Mouse (Mus musculus) kidney, adult 2 months (tissue): ENCODE results near the gene Fopnl. TPM values are rescaled to one million over a fixed set of nuclear protein-coding genes. Genes with fewer than 3 reads are reported as not detected.

ENCODE experiments used
- DNase-seq: peaks from one replicate; pipeline ENCODE4 v3.0.0; 2021
- H3K27ac ChIP-seq: fragments of 200-500 bp; 2 replicates; pipeline ENCODE4 v1.5.1; 2012; ENCODE audit warnings: low read depth, low read length, control low read depth, inconsistent platforms; ENCODE audit not compliant: insufficient read depth
- H3K27me3 ChIP-seq: fragments of 200-500 bp; replicated peaks from 2 replicates; pipeline ENCODE4 v1.6.1; 2012; ENCODE audit warnings: mild to moderate bottlenecking, moderate library complexity, low read length, inconsistent platforms; ENCODE audit not compliant: control insufficient read depth, insufficient read depth
- H3K36me3 ChIP-seq: fragments of 200-500 bp; 2 replicates; pipeline ENCODE4 v1.6.1; 2012; ENCODE audit warnings: mild to moderate bottlenecking, moderate library complexity, low read length, inconsistent platforms; ENCODE audit not compliant: control insufficient read depth, insufficient read depth
- H3K4me1 ChIP-seq: fragments of 200-500 bp; 2 replicates; pipeline ENCODE4 v1.6.1; 2011; ENCODE audit warnings: low read length; ENCODE audit not compliant: control insufficient read depth, insufficient read depth
- H3K4me3 ChIP-seq: fragments of 200-500 bp; 2 replicates; pipeline ENCODE4 v1.5.1; 2011; ENCODE audit warnings: mild to moderate bottlenecking, low read depth, low read length, control low read depth; ENCODE audit not compliant: insufficient read depth
- CTCF ChIP-seq: fragments of 200-500 bp; conservative IDR thresholded peaks from 2 replicates; pipeline ENCODE4 v1.5.1; 2011; ENCODE audit warnings: low read depth, mild to moderate bottlenecking, control low read depth, low read length, moderate library complexity, mixed read lengths; ENCODE audit not compliant: insufficient read depth, insufficient read length
- POLR2A ChIP-seq: fragments of 200-500 bp; IDR thresholded peaks from one replicate; pipeline ENCODE4 v1.6.1; 2011; ENCODE audit warnings: low read depth, low read length, control low read depth
- WGBS: fragments of 180-500 bp; shearing (Covaris S2); methylation state at CpG from one replicate; pipeline ENCODE4 v1.1.7; 2018; 5-methylcytosine and 5-hydroxymethylcytosine counted together
- polyA plus RNA-seq: library from polyadenylated mRNA; depleted of rRNA; stranded (reverse); fragments of >200 nt; gene quantifications from 2 replicates; pipeline ENCODE4 v1.2.3, GENCODE M21; 2012

Gene Fopnl
- polyA plus RNA-seq, 1 experiment: 34.6 TPM

DNA sequence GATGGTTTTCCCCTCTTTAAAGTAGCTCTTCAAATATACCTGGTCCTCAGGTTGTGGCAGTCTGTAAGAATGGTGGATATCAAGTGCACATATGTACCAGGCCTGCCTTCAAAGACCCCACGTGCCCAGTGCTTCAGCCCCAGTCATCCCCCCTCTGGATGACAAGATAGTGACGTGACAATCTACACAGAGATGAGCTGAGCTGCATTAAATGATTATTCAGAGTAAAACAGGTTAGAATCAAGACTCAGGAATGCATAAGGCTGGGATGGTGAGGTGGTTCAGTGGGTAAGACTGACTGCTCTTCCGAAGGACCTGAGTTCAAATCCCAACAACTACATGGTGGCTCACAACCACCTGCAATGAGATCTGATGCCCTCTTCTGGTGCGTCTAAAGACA lies 19.5 kb downstream of the Fopnl start:
- TF ChIP-seq CTCF: no peak
- no peak for TF ChIP-seq POLR2A

DNA sequence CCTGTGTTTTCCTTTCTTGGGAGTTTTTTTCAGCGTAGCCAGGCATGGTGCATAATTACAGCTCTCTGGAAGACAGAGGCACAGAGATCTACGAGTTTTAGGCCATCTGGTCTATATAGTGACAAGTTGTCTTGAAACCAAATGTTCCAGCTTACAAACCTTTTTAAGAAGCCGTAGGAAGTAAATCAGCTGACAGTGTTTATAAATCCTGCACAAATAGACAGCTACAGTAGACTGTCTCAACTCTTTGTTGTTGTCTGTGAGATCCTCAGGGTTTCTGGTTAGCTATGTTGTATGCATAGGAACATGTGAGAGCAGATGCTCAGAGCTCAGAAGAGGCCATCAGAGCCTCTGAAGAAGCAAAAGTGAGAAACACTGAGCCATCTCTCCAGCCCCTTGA lies 20.1 kb downstream of the Fopnl start:
- Histone ChIP-seq H3K4me1 (no peaks in the 10 kb centered on the region), H3K27me3 (no peaks in the 10 kb centered on the region), H3K36me3 (no peaks in the 10 kb centered on the region; the same call in 1 of the 2 replicates), H3K4me3 (no peak overlapping the region), H3K27ac (no peak overlapping the region)
- TF ChIP-seq CTCF (no peak), POLR2A (no peak)
- 82% methylated on average over 3 of the region's 3 CpGs for WGBS
- DNase-seq: no peak

More for the DNA sequence above, 19.5 kb downstream of the Fopnl start:
- H3K36me3 ChIP-seq: no peaks in the 10 kb centered on the region; the same call in 1 of the 2 replicates
- DNase-seq: no peak
- no peak overlapping the region for H3K4me3 ChIP-seq
- H3K4me1 ChIP-seq: no peaks in the 10 kb centered on the region
- no peak overlapping the region for H3K27ac ChIP-seq
- WGBS: 92% methylated on average over 4 of the region's 4 CpGs
- H3K27me3 ChIP-seq: no peaks in the 10 kb centered on the region

DNA sequence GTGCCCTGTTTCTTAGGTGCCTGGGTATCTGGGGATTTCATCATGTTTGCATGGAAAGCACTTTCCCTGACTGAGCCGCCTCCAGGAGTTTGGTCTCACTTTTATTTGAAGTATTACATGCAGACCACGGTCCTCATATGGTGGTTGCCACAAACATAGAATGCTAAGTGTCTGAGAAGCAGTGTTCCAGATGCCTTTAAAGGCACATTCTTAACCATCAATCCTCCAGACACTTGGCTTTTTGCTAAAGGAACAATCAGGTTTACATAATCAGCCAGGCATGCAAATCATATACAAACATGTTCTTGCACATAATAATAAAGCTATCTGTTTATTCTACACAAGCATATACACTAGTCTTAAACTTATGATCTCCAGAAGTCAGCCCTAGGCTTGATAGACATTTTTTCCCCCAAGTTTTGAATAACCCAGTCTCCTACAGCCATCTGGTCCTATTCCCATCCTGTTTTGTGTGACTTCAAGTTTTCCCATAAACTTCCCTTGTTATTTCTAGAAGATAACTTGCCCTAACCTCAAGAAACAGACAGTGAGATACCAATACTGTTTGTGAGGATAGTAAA lies 20.6 kb downstream of the Fopnl start:
- WGBS: 73% methylated on average over 2 of the region's 2 CpGs
- DNase-seq: no peak
- Histone ChIP-seq H3K4me3 (no peak overlapping the region), H3K27me3 (no peaks in the 10 kb centered on the region), H3K36me3 (no peaks in the 10 kb centered on the region; the same call in 1 of the 2 replicates), H3K27ac (no peak overlapping the region), H3K4me1 (no peaks in the 10 kb centered on the region)
- TF ChIP-seq POLR2A (no peak), CTCF (no peak)

DNA sequence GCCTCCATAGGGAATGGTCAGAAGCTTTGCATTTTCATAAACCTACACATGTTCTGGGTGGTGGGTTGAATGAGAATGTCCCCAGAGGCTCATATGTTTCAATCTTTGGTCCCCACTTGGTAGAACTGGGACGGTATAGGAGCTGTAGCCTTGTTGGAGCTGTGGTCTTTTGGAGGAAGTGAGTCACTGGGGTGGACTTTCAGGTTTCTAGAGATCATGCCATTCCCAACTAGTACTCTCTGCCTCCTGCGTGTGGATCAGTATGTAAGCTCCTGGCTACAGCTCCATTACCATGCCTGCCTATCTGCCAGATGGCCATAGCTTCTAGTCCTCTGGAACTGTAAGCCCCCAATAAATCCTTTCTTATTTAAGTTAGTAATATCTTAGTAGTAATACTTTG lies 21.9 kb downstream of the Fopnl start:
- DNase-seq: no peak
- TF ChIP-seq CTCF (no peak), POLR2A (no peak)
- H3K4me1 ChIP-seq: no peaks in the 10 kb centered on the region
- H3K36me3 ChIP-seq: no peaks in the 10 kb centered on the region; the same call in 1 of the 2 replicates
- H3K27me3 ChIP-seq: no peaks in the 10 kb centered on the region
- H3K27ac ChIP-seq: no peak overlapping the region
- no peak overlapping the region for H3K4me3 ChIP-seq
- WGBS: 82% methylated on average over 2 of the region's 2 CpGs

DNA sequence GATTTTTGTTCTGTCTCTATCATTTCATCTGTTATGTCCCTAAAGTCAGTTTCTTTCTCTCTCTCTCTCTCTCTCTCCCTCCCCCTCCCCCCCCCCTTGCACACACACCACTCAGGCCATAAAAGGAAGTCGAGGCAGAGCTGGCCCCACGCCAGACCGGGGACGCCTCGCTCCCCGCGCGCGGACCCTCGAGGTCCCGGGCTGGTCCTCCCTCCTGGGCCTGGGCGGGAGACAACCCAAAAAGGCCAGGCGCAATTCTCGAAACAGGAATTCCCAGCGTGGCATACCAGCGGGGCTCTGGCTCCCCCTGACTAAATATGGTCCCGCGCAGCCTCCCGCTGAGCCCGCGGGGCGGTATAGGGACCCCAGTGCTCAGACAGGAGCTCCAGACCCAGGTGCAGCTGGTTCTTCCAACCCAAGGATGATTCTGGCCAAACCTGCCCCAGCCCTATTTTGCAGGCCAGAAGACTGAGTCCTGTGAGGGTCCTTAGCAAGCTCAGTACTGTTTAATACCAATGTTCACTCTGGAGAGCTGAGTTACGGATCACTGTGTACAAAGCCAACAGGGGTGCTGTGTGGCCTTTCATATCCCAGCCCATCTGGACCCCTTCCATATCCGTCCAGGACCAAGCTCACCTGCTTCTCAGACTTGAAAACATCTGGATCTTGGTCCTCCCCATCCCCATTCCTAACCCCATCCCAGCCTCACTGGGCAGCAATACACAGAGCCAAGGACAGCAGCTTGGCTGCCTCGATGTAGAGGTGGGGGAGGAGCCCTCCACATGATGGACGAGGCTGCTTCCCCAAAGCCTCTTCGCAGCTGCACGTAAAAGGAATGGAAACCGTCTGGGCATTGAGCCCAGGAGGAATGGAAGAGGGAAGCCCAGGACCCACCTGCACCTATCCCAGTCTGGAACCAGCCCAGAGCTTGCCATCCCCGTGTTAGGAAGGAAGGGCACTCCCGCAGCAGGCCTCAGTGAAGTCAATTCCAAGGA lies 24.7 kb downstream of the Fopnl start:
- H3K27ac ChIP-seq: no peak overlapping the region

DNA sequence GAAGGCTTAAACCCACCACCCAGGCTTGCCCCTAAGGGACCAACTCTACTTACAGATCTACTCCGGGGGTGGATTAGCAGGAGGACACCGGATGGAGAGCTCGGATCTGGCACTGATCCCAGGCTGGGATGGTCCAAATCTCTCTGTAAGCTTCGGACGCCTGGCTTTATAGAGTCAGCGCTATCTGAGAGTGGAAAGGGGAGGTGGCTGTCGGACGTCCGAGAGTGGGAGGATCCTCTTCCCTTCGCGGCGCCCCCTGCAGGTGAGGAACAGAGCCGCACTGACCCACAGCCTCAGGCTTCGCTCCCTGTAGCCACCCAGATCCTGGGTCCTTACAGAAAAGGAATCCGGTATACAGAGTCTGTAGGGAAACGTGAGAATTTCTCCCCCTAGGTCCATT lies 26.0 kb downstream of the Fopnl start, which contains the start of gene Myh11:
Gene Myh11 (minus strand): TSS at position 150 of the 400 bp plus-strand sequence.
- H3K4me1 ChIP-seq: no peaks in the 10 kb centered on the region
- TF ChIP-seq POLR2A: no peak
- TF ChIP-seq CTCF: peak; percentile 59
- H3K27me3 ChIP-seq: no peaks in the 10 kb centered on the region
- H3K4me3 ChIP-seq: no peak within 1 kb of the TSS
- no peaks in the 10 kb centered on the region for H3K36me3 ChIP-seq
- 3% methylated on average over 16 of the region's 16 CpGs for WGBS
- DNase-seq: peak; percentile 68
- H3K27ac ChIP-seq: no peak within 1 kb of the TSS

More for the DNA sequence above, 24.7 kb downstream of the Fopnl start:
- Histone ChIP-seq H3K4me3 (no peak overlapping the region), H3K36me3 (no peaks in the 10 kb centered on the region), H3K4me1 (no peaks in the 10 kb centered on the region), H3K27me3 (no peaks in the 10 kb centered on the region)
- TF ChIP-seq POLR2A (no peak), CTCF (no peak)
- 18% methylated on average over 31 of the region's 31 CpGs for WGBS
- DNase-seq: peak; percentile 7

DNA sequence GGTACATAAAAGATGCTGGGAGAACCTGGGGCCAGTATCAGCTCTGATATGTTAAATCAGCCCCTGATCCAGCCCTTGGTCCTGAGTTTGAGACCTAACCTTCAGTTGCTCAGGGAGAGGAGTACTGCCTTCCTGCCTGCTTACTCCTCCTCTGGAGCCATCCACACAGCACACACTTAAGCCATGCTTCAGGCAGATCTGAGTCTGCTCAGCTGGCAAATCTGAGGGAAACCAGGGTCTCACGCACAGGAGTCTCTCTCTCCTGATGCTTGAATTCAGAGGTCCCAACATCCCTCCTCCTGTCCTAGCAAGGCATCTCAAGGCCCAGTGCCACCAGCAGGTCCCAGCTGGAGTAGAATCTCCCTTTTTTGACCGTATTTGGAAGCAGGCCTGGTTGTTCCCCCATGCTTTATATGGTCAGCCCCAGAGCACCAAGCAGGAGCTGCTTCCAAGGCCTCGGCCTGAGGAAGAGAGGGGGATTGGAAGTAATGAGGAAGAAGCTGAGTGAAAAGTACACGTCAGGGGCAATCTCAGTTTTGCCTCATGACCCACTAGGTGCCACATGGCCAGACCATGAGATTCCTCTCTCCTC lies 44.7 kb downstream of the Fopnl start:
- Histone ChIP-seq H3K27me3 (no peaks in the 10 kb centered on the region), H3K27ac (no peak overlapping the region), H3K4me1 (no peaks in the 10 kb centered on the region), H3K4me3 (no peak overlapping the region), H3K36me3 (no peaks in the 10 kb centered on the region)
- TF ChIP-seq CTCF (no peak), POLR2A (no peak)
- no peak for DNase-seq
- 65% methylated on average over 4 of the region's 4 CpGs for WGBS
